Mouse (Mus musculus): ENCODE measurements around the gene C87436.

C87436 gene

DNA sequence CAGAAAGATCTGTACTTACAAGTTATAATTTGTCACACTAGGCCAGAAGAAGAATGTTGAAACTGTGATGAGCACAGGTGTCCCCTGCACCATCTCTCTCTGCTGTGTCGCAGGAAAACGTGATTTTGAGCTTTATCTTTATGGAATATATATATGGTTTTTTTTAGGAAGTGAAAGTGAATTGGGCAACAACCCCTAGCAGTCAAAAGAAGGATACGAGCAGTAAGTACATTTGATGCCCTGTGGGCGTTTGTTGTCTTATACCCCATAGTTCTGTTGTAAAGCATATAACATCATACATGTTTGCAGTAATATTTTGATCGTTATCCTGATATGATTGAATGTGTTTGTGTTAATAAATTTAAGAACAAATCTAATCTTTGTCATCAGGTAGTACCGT, 19.5 kb upstream of the C87436 start:
- in situ Hi-C loops (cut with MboI, MseI), result loop anchor here in 1 of 2 experiments (25.0 kb wide), 1 partner anchor 1119 kb away; the partner anchor contains the start of gene Arhgap25

DNA sequence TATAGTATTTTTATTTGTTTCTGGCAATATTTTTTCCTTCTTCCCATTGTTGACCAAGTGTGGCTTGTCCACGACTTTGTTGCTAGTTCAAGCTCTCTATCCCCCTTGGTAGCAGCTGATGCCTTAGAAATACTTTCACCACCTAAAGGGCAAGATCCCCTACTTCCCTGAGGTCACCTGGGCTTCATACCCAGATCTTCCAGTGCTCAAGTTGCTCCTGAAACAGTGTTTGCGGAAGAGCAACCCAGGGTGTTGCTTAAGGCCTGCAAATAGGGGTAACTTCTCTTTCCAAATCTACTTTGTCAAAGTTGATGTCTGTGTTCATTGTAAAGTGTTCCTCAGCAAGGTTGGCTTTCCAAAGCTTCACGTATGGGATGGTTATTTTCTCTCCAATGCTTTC, 18.9 kb upstream of the C87436 start:
- in situ Hi-C loops (cut with MboI, MseI), result loop anchor here in 1 of 2 experiments (25.0 kb wide), 1 partner anchor 1118 kb away; the partner anchor contains the start of gene Arhgap25

DNA sequence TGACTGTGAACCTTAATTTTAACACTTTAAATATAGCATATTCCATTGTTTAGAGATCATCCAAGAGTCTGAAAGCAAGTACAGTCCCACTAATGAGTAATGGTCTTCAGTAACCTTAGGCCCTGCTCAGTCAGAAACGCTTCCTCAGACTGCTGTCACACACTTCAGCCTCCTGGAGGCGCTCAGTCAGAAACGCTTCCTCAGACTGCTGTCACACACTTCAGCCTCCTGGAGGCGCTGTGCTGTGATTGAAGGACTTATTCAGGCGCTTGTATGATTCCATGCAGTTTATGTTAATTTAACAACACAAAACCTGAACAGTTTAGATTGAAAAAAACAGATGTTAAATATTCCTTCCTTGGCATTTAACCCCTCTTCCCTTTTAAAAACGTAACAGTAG, 17.7 kb upstream of the C87436 start:
- in situ Hi-C loops (cut with MboI, MseI), result loop anchor here in 1 of 2 experiments (25.0 kb wide), 1 partner anchor 1117 kb away; the partner anchor contains the start of gene Arhgap25

DNA sequence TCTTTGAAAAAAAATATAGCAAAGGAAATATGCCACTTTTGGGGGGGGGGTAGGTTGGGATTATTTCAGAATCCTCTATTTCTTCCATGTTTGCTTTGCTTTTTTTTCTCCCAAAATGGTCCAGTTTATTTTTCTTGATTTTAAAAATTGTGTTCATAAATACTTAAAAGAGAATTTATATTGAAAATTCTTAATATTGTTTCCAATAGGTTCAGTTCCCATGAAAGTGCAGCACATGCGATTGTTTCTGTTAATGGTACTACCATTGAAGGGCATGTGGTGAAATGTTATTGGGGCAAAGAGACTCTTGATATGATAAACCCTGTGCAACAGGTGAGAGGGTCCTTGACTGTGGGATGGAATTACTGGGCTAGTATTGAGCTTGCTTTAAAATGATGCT, 11.8 kb upstream of the C87436 start, which contains the start of gene Gm44790:
TSS of gene Gm44790 (plus strand) at position 301 of the 400 bp plus-strand sequence.
- in situ Hi-C loops (cut with MboI, MseI), result no loop called here

GRCm38 (mm10) chr6:86431531-86431930, 6.6 kb upstream of the C87436 start:
- in situ Hi-C loops (cut with MboI, MseI), result no loop called here

DNA sequence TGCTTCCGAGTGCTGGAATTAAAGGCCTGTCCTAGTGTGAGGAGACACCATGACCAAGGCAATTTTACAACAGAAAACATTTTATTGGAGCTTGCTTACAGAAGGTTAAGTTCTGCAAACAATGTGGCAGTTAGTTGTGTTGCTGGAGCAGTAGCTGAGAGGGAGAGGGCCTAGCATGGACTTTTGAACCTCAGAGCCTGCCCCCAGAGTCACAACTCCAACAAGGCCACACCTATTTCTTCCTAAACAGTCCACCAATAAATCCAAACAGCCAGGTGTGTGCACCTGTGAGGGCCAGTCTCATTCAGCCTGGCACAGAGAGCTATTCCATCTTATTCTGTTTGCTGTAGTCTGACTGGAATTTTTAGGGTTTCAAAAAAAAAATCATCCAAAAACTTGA, 4.5 kb upstream of the C87436 start:
- in situ Hi-C loops (cut with MboI, MseI), result no loop called here

GRCm38 (mm10) chr6:86437711-86438110, 463 bp upstream of the C87436 start:
- in situ Hi-C loops (cut with MboI, MseI), result loop anchor here (5.0 kb wide), 2 partner anchors 40 to 715 kb away; partner anchors contain the start of gene Pcyox1 (in 1 of the 2)

- in situ Hi-C loops (cut with MboI, MseI), result loop anchor here (5.0 kb wide), 2 partner anchors 42 to 713 kb away; partner anchors contain the start of gene Pcyox1 (in 1 of the 2)
These were observed 934 bp downstream of the C87436 start for GRCm38 (mm10) chr6:86439119-86439496.

- in situ Hi-C loops (cut with MboI, MseI), result loop anchor here (5.0 kb wide), 2 partner anchors 42 to 713 kb away; partner anchors contain the start of gene Pcyox1 (in 1 of the 2)
These were observed 1.4 kb downstream of the C87436 start for GRCm38 (mm10) chr6:86439531-86439930.

GRCm38 (mm10) chr6:86441571-86441970, 3.4 kb downstream of the C87436 start:
- in situ Hi-C loops (cut with MboI, MseI), result no loop called here

GRCm38 (mm10) chr6:86445551-86445950, 7.4 kb downstream of the C87436 start:
- in situ Hi-C loops (cut with MboI, MseI), result no loop called here

- in situ Hi-C loops (cut with MboI, MseI), result no loop called here
These were observed 8.9 kb downstream of the C87436 start for GRCm38 (mm10) chr6:86446927-86447568.

DNA sequence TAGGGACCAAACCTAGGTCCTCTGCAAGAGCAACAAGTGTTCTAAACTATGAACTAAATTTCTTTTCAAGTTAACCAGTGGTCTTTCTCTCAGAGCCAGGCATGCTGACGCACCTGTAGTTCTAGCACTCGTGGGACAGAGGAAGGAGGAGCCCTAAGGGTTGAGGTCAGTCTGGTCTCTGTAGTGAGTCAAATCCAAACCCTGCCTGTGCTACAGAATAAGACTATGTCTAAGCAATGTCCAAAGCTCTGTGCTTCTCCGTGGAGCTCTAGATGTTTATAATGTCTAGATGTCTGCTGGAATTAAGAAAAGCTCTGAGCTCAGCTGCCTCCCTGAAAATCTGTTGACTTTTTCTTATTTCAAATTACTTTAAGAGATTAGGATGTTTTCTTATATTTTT, 18.6 kb downstream of the C87436 start:
- in situ Hi-C loops (cut with MboI, MseI), result no loop called here

DNA sequence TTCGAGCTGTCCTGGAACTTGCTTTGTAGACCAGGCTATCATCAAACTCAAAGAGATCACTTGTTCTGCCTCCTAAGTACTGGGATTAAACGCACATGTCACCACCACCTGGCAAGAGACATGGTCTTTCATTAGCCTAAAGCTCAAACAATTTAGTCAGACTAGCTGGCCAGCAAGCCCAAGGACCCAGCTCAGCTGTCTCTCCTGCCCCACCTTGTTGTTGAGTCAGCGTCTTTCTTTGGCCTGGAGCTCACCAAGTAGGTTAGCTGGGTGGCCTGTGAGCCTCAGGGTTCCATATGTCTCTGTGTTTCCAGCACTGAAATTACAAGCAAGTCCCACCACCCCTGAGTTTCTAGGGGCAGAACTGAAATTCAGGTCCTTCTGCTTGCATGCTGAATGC, 24.9 kb downstream of the C87436 start:
- in situ Hi-C loops (cut with MboI, MseI), result no loop called here

DNA sequence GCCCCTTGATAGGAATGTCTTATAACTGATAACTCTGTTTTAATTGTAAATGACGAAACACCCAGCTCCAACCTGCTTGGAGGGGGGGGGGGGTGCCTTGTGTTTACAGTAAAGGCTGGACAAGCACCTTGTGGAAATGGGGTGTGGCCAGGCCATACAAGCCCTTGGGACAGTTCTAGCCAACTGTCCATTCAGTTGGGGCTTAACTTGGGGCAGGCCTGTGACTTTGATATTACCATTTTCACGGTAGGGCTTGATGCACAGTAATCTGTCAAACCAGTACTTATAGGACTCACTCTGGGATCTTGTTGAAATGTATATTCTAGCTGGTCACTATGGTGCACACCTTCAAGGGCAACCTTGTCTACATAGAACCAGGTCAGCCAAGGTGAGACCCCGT, 33.1 kb downstream of the C87436 start:
- in situ Hi-C loops (cut with MboI, MseI), result loop anchor here in 1 of 2 experiments (10.0 kb wide), 1 partner anchor 53 kb away; the partner anchor contains the start of gene Pcbp1

DNA sequence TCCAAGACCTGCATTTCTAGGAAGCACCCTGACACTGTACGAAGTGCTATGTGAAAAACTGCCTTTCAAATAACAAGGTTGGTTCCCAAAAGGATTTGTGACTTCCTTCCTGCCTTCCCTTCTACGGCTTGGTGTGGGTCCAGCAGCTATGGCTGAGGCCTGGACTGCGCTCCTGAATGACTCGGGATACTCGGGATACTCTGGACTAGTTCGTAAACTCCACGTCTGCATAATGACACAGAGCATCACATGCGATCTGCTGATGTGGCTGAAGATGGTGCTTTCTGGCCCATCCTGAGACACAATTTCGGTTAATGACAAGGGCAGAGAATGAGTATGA, 33.6 kb downstream of the C87436 start:
- in situ Hi-C loops (cut with MboI, MseI), result loop anchor here in 1 of 2 experiments (10.0 kb wide), 1 partner anchor 53 kb away; the partner anchor contains the start of gene Pcbp1

DNA sequence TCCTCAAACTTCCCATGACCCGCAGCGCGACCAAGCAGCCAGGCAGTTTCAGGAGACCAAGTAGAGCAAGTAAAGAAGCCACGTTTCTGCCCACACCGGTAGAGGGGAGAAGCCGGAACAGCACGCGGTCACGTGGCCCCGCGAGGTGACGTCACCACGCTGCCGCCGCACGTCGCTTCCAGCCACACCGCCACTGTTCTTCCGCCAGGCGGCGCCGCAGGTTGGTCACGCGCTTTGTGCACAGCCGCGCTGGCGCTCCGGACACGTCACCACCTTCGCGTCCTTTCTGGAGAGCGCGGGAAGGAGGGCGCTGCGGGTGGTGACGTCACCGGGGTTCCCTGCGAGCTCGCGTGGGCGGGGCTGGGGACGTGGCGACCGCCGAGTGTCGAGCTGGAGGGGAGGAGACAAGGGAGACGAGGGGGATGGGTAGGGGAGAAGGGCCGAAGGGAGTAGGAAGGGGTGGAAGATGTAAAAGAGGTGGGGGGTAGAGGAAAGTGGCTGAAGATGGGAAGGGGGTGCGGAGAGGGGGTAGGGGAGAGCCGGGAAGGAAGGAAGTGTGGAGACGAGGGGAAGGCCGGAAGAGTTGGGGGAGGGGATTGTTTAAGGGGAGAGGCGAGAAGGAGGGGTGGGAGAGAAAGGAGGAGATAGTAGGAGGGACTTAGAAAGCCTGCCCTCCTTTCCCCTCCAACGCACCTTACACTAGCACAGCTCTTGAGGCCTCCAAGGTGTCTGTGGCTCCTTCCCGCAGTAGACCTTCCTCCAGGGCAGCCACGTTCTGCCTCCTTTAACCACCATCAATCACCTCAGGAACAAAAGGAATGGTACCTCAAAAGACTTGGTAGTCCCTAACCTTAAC, 34.2 kb downstream of the C87436 start:
- in situ Hi-C loops (cut with MboI, MseI), result loop anchor here in 1 of 2 experiments (10.0 kb wide), 1 partner anchor 52 kb away; the partner anchor contains the start of gene Pcbp1

DNA sequence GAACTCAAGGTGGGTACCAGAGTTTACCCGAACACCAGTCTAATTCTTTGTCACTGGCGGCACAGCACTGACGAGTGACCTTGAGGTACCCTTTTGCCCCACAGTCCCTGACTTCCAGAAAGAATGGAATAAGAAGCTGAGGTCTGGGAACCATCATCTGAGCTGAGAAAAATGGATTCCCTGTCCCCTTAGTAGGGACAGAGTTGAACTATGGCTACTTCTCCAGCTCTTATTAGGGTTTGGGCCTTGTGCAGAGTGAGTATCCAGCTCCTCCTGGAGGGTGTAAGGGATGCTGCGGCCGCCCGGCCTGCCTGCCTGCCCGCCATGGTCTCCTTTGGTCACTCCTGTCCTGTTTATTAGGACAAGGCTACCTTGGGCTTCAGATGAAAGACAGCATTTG, 34.9 kb downstream of the C87436 start:
- in situ Hi-C loops (cut with MboI, MseI), result loop anchor here in 1 of 2 experiments (10.0 kb wide), 1 partner anchor 52 kb away; the partner anchor contains the start of gene Pcbp1

DNA sequence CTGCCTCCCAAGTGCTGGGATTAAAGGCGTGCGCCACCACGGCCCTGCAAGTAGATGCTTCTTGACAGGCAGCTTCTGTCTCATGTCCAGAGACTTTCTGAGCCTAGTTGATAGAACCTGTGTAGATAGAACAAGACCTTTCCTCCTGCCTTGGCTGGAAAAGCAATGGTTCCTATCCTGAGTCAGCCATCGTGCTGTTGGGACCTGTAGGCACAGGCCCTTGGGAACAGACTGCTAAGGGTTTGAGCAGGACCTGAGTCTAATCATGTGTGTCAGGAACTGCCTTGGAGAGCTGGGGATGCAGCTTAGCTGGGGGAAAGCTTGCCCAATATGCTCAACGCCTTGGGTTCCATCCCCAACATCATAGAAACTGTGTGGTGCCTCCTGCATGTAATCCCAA, 35.9 kb downstream of the C87436 start:
- in situ Hi-C loops (cut with MboI, MseI), result loop anchor here in 1 of 2 experiments (10.0 kb wide), 1 partner anchor 51 kb away; the partner anchor contains the start of gene Pcbp1

DNA sequence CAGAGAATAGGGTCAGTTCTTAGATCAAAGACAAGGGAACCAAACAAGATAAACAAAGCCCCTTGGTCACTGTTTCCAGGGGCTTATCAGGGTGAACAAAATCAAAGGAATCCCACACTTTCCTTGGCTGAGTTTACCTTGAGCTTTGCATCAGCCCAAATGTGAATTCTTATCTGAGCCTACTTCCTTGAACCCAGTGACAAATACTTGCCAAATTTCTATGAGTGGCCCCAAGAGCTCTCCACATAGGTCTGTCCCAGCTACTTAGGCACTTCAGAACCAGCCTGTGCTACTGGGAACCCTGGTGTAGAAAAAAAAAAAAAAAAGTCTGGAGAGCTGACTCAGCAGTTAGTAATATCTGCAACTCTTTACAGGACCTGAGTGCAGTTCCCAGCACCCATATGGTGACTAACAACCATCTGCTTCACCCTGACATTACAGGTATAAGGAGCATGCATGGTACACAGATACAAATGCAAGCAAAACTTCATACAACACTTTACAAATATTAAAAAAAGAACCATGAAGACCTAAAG, 36.5 kb downstream of the C87436 start:
- in situ Hi-C loops (cut with MboI, MseI), result loop anchor here (5.0 to 10.0 kb wide), 2 partner anchors 50 to 53 kb away; partner anchors contain the start of gene Pcbp1 (in 2 of the 2)

DNA sequence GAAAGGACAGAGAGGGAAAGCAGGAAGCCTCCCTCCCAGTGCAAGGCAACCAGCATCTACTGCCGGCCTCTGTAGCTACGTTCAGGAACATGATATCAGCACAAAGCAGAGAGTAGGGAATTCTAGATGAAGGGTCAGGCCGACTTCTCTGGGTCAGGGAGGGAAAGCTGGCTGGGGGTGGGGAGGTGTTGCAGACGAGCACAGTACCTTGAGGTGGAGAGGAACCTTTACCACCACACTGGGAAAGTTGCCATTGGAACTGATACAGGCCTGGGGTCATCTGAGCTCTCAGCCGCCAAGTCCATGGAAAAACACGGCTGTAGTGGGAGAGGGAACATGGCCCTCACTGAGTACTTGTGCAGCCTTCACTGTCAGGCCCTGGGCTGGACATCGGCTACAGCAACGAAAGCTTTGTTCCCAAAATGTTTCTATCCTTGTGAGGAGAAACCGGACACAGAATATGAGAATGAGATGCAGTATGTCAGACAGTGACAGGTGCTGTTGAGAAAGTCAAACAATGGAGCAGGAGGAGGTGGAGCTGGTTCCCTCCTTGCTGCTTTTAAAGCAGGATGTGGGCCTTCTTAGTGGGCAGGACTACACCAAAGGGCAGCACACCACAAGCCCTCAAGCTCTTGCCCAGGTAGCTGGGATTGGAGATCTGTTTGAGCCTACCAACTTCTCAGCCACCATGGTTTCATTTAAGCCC, 37.4 kb downstream of the C87436 start:
- in situ Hi-C loops (cut with MboI, MseI), result loop anchor here (5.0 to 10.0 kb wide), 2 partner anchors 49 to 52 kb away; partner anchors contain the start of gene Pcbp1 (in 2 of the 2)

Measured in T-helper 17 cell (primary cell).